Mouse (Mus musculus) small intestine, adult 2 months (tissue): ENCODE data around the gene Mrpl51. TPM values are rescaled to one million over a fixed set of nuclear protein-coding genes. Genes with fewer than 3 reads are reported as not detected.

Experiments used
- H3K27ac ChIP-seq: fragments of 200-500 bp; 2 replicates; pipeline ENCODE4 v1.5.1; 2012; ENCODE audit warnings: low read depth, low read length, control low read depth, inconsistent platforms; ENCODE audit not compliant: insufficient read depth
- H3K27me3 ChIP-seq: fragments of 200-500 bp; 2 replicates; pipeline ENCODE4 v1.6.1; 2012; ENCODE audit warnings: mild to moderate bottlenecking, moderate library complexity, low read length, inconsistent platforms; ENCODE audit not compliant: control insufficient read depth, insufficient read depth
- H3K36me3 ChIP-seq: fragments of 200-500 bp; 2 replicates; pipeline ENCODE4 v1.6.1; 2012; ENCODE audit warnings: mild to moderate bottlenecking, low read length, control low read depth, inconsistent platforms; ENCODE audit not compliant: control insufficient read depth, insufficient read depth
- H3K4me1 ChIP-seq: fragments of 200-500 bp; 2 replicates; pipeline ENCODE4 v1.6.1; 2012; ENCODE audit warnings: low read length, inconsistent platforms, mixed read lengths; ENCODE audit not compliant: control insufficient read depth, insufficient read depth, insufficient read length
- H3K4me3 ChIP-seq: fragments of 200-500 bp; 2 replicates; pipeline ENCODE4 v1.5.1; 2012; ENCODE audit warnings: low read depth, mild to moderate bottlenecking, control low read depth, inconsistent platforms, low read length, moderate library complexity
- CTCF ChIP-seq: fragments of 200-500 bp; IDR thresholded peaks from 2 replicates; pipeline ENCODE4 v1.5.1; 2012; ENCODE audit warnings: low read depth, mild to moderate bottlenecking, control low read depth, inconsistent platforms, low read length, moderate library complexity, mixed read lengths; ENCODE audit not compliant: insufficient replicate concordance, insufficient read length; ENCODE audit errors: extremely low read depth
- POLR2A ChIP-seq: fragments of 200-500 bp; IDR thresholded peaks from 2 replicates; pipeline ENCODE4 v1.6.1; 2012; ENCODE audit warnings: low read depth, mild to moderate bottlenecking, control low read depth, inconsistent platforms, low read length, moderate library complexity
- WGBS: fragments of 180-500 bp; shearing (Covaris S2); methylation state at CpG from one replicate; pipeline ENCODE4 v1.1.7; 2018; 5-methylcytosine and 5-hydroxymethylcytosine counted together
- polyA plus RNA-seq: library from polyadenylated mRNA; depleted of rRNA; stranded (reverse); fragments of >200 nt; gene quantifications from 2 replicates; pipeline ENCODE4 v1.2.3, GENCODE M21; 2012

Mrpl51 gene
- polyA plus RNA-seq, 1 experiment, result 62.7 TPM

DNA sequence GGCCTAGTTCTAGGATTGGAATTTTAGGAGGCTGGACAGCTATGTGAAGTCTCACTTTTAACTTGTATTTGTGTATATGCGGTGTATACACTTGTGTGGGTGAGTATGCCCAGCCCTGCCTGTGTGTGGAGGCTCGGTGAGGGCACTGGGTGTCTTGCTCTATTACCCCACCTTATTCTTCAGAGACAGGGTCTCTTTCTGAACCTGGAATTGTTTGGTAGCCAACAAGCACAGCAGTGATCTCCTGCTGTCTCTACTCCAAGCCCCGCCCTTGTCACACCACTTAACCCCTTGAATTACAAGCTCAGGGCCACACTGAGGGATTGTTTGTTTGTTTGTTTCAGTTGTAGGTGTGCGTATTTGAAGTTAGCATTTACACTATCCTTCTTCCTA, 40.4 kb downstream of the Mrpl51 start:
- Histone ChIP-seq H3K27me3 (no peaks in the 10 kb centered on the region), H3K4me1 (peaks cover 11% of the 10 kb centered on the region; the same call in 1 of the 2 replicates), H3K4me3 (peak overlapping the region; percentile 80), H3K36me3 (peaks cover 17% of the 10 kb centered on the region), H3K27ac (peak overlapping the region; percentile 94)
- no peak for TF ChIP-seq CTCF
- TF ChIP-seq POLR2A, result no peak
- 16% methylated on average over 4 of the region's 4 CpGs for WGBS

DNA sequence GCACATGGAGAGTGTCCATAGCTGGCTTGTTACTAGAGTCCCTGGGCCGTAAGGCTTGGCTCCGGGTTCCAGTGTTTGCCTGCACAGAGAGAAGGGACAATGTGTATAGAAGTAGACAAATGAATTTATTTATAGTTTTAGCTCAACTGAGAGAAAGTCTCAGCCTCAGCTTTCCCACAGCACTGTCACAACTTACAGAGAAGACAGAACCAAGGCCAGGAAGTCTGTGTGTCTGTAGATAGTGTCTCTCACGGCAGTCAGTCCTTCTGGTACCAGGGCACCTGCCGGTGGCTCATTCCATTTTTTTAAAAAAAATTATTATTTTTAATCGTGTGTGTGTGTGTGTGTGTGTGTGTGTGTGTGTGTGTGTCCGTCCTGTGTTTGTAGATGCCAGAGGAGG, 40.9 kb downstream of the Mrpl51 start:
- Histone ChIP-seq H3K36me3 (peaks cover 15% of the 10 kb centered on the region), H3K4me3 (no peak overlapping the region), H3K4me1 (peaks cover 11% of the 10 kb centered on the region; the same call in 1 of the 2 replicates), H3K27ac (peak overlapping the region; percentile 94), H3K27me3 (no peaks in the 10 kb centered on the region)
- 72% methylated on average over 6 of the region's 6 CpGs for WGBS
- no peak for TF ChIP-seq CTCF

DNA sequence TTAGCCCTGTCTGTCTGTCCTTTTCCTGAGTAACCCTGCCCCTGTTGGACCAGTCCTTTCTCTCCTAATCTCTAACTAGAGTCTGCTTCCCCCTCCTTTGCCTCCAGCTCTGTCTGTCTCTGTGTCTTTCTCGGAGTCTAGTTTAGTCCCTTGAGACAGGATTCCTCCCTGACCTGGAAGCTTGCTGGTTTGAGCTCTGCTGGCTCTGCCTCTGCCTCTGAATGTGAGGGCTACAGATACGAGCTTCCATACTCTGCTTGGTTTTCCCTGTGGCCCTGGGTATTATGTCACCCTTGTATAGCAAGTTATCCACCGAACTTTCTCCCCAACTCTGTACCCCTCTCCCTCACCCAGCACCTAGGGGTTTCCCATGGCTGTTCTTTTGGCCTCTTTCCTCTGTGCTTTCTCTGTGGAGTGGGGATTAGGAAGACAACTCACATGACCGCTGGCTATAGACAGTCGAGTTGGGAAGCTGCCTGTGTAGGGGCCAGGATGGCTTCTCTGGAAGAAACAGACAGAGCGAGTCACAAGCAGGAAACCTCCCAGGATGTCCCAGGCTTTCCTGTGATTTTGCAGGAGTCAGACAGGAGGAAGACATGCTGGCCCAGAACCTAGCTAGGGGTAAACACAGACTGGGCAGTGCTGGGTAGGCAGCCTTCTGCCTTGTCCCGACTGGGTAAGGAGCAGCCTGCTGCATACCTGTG, 42.4 kb downstream of the Mrpl51 start:
- Histone ChIP-seq H3K4me3 (no peak overlapping the region), H3K36me3 (peaks cover 2% of the 10 kb centered on the region), H3K4me1 (peaks cover 16% of the 10 kb centered on the region; the same call in 1 of the 2 replicates), H3K27me3 (no peaks in the 10 kb centered on the region), H3K27ac (peak overlapping the region; percentile 6; the same call in 1 of the 2 replicates)
- TF ChIP-seq POLR2A (no peak), CTCF (no peak)
- WGBS, result 62% methylated on average over 7 of the region's 7 CpGs

DNA sequence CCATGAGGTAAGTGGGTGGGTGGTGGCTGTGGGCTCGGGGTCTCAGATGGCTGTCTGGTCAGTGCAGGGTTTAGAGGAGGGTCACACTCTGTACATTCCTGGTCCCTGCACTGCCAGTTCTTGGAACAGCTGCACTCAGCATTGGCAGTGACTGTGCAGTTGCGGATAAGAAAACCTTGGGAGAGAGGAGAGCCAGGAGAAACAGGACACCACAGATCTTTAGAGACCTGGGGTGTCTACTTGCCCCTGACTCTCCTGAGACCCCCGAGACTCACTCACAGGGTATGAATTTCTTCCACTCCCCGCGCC, 42.9 kb downstream of the Mrpl51 start:
- H3K4me3 ChIP-seq, result no peak overlapping the region
- peaks cover 18% of the 10 kb centered on the region; the same call in 1 of the 2 replicates for H3K4me1 ChIP-seq
- peak overlapping the region; percentile 6; the same call in 1 of the 2 replicates for H3K27ac ChIP-seq
- no peak for TF ChIP-seq POLR2A
- no peaks in the 10 kb centered on the region; the same call in 1 of the 2 replicates for H3K36me3 ChIP-seq
- WGBS, result 22% methylated on average over 5 of the region's 5 CpGs
- H3K27me3 ChIP-seq, result no peaks in the 10 kb centered on the region

DNA sequence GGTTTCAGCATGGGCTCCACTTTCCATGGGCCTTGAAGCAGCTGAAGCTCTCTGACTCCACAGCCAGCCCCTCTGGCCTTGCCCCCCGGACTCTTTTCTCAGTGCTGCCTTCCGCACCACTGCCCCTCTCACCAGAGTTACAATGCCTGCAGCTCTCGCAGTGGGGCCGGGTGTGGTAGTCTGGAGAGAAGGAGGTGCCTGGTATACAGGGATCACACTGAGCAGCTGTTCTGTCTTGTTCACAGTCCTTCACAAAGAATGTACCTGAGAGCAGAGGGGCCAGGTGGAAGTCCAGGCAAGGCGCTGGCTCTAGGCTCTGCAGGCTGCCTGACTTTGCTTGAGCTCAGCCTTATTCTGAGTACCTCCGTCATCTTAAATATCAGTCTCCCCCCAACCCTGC, 44.7 kb downstream of the Mrpl51 start:
- WGBS, result 78% methylated on average over 6 of the region's 6 CpGs
- Histone ChIP-seq H3K4me3 (peak overlapping the region; percentile 32), H3K36me3 (no peaks in the 10 kb centered on the region), H3K27ac (0 out of 2 replicates have a peak overlapping the region, but pooled peaks have one; percentile 14), H3K27me3 (no peaks in the 10 kb centered on the region), H3K4me1 (peaks cover 16% of the 10 kb centered on the region; the same call in 1 of the 2 replicates)
- TF ChIP-seq POLR2A, result no peak
- no peak for TF ChIP-seq CTCF

DNA sequence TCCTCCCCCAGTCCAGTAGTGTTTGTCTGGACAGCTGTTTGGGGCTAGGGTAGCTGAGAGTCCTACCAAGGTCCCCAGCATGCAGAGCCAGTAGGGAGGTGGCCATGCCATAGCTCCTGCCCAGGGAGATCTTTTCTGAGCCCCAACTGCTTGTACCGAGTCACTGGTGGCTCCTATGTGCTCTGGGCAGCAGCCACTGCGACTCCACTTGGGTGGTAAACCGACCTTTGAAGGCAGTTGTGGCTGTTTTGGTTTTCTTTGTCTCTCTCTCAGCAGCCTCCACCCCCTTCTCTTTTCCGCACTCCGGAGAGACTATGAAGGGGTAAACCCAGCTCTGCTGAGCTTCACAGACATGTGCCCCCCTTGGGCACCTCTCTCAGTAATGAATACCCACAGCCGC, 45.2 kb downstream of the Mrpl51 start, which contains the start of gene Cd27:
Gene Cd27, minus strand, starts transcription at position 229 of the 400 bp plus-strand sequence.
- Histone ChIP-seq H3K36me3 (no peaks in the 10 kb centered on the region), H3K4me3 (peak within 1 kb of the TSS; percentile 32), H3K4me1 (peaks cover 16% of the 10 kb centered on the region; the same call in 1 of the 2 replicates), H3K27ac (peak within 1 kb of the TSS; percentile 14; the same call in 1 of the 2 replicates), H3K27me3 (no peaks in the 10 kb centered on the region)
- no peak for TF ChIP-seq CTCF
- no peak for TF ChIP-seq POLR2A
- 75% methylated on average over 6 of the region's 6 CpGs for WGBS

DNA sequence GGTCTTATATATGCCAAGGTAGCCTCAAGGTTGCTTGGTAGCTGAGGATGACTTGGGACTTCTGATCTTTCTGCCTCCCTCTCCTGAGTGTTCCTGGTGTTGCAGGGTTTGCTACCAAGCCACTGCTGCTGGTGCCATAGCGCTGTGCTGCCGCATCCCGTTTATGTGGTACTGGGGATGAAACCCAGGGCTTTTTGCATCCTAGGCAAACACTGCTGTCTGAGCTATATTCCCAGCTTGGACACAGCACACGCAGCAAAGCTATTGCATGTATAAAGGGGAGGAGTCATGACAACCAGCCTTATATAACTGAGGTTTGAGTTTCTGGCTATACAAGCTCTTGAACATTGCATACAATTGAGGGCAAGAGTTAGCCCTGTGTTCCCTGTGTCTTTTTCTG, 45.8 kb downstream of the Mrpl51 start:
- H3K27me3 ChIP-seq, result no peaks in the 10 kb centered on the region
- peaks cover 13% of the 10 kb centered on the region; the same call in 1 of the 2 replicates for H3K4me1 ChIP-seq
- no peak overlapping the region for H3K4me3 ChIP-seq
- no peak overlapping the region for H3K27ac ChIP-seq
- H3K36me3 ChIP-seq, result no peaks in the 10 kb centered on the region
- TF ChIP-seq POLR2A, result no peak
- no peak for TF ChIP-seq CTCF
- WGBS, result 91% methylated on average over 4 of the region's 4 CpGs

DNA sequence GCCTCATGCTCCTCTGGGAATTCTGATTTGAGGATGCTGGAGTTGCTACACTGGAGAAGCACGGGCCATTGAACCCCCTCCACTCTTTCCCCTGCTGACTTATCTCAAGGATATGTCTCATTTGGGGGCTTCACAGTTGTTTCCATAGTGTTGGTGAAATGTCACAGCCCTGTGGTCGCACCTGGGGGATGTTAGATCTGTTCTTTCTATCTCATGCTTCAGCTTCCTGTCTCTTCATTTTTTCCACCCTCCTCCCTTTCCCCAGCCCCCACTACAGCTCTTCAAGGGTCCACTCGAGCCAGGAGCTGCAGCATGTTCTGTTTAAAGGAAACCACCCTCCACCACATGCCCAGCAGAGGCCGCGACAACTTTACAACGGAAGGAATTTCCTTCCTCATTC, 46.8 kb downstream of the Mrpl51 start:
- H3K4me3 ChIP-seq, result no peak overlapping the region
- no peak for TF ChIP-seq POLR2A
- TF ChIP-seq CTCF, result no peak
- H3K27me3 ChIP-seq, result no peaks in the 10 kb centered on the region
- H3K4me1 ChIP-seq, result peaks cover 13% of the 10 kb centered on the region; the same call in 1 of the 2 replicates
- no peak overlapping the region for H3K27ac ChIP-seq
- no peaks in the 10 kb centered on the region for H3K36me3 ChIP-seq
- WGBS, result 43% methylated on average over 6 of the region's 6 CpGs
